Mouse (Mus musculus): ENCODE data around the gene Tax1bp3.

Tax1bp3 gene

DNA sequence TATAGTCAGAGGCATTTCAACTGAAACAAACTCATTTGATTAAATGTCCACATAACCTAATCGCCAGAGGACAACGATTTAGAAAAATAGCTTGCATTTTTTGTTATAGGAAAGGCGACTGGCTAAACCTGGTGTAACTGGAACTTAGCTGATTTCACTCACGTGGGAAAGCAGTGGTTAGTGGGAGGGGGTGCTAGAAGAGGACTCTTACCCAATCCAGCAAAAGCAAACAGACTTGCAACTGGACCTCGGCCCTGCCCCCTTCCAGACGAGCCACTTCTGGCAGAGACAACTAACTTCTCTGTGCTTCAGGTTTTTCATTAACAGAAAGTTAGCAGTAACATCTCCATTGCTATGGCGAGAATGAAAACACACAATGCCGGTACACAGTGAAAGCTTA lies 1.3 kb upstream of the Tax1bp3 start:
- DNase-seq (ENCODE audit: low spot score) = no peak

DNA sequence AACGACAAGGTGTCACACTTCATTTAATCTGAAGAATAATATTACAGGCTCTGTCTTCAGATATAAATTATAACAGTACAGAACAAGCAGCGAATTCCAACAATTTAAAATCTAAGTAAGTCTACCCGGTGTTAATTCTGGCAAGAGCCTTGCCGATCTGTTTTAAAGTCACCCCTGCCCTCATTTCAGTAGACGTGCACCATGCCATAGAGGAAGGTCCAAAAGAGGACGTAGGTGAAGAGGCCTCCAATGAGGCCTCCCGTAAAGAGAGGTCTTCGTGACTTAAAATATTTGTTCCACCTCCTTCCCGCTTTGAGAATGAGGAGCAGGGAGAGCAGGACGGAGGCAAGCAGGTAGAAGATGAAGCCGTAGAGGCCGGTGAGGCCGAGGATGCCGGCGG lies 697 bp upstream of the Tax1bp3 start:
- no peak for DNase-seq (ENCODE audit: low spot score)

DNA sequence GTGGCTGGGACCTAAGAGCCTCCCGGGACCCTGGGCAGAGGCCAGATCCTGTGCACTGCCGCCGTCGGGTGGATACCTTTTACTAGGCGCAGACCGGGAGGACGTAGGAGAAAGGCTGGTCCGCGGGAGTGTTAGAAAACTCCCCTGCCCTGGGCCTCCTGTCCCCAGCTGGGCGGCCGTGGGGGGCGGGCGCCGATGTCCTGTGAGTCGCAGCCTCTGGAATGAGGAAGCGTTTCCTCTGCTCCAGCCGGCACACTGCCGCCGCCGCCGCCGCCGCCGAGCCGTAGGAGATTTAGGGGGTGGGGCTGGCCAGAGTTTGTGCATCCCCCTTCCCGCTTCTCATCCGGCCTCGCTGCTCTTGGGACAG lies 609 bp downstream of the Tax1bp3 start:
- DNase-seq (ENCODE audit: low spot score) = peak; percentile 67

DNA sequence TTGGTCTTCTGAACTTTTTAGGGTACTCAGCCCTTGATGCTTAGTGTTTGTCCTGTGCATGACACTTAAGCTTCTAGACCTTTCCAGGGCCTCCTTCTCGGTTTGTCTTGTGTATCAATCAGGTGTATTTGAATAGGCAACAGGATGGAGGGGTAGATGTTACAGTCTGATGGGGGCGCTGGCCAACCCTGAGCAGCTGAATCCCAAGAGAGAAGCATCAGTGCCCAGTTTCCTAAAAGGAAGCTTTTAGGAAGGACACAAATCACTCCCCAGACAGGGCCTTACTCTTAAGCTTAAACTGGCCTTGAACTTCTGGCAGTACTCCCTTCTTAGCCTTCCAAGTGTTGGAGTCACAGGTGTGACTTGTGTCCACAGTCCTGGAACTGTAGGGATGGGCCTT lies 1.0 kb downstream of the Tax1bp3 start:
- DNase-seq (ENCODE audit: low spot score) = no peak

DNA sequence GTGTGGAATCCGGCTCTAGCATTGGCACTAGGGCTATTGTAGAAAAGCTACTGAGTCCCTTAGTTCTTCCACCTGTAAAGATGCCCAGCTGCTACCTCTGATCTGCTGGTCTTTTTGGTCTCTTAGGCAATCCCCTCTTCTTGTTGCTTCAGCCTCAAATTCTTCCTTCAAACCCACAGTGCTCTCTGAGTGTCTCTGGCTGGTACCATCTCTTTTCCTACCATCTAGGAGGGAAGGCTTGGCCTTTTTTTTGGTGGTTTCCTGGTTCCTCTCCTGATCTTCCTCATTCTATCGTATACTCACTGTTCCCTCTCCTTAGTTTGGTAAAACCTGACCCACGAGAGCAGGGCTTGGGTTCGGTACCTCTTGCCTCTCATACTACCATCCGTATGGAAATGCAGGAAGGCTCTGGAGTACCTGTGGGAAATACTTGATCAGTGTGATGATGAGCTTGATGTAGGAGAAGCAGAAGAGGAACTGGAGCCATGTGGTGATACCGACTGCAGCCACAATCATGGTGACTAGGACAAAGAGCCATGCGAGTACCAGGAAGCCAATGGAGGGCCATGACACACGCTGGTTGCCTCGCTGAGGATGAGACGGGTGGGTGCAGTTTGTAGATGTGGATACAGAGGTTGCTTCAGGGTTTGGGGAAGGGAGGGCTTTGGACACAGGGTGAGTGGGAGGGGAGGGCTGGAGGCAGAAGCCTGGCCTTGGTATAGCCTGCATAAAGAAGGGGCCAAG lies 9.2 kb downstream of the Tax1bp3 start:
- DNase-seq (ENCODE audit: low spot score) = no peak

DNA sequence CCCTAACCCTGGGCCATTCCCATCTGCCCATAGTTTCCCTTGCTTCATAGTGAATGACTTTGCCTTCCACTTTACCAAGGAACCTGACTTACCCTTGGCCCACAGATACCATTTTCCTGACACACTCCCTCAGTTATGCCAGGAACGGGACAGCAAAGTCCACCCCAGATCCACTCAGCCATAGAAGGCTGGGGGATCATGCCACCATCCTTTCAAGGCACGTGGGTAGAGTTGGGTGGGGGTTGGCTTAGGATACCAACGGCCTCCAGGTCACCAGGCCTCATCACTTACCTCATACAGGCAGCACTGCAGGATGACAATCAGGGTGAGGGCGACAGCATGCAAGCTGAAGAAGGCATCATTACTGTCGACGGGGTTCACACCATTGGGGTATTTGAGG lies 10.3 kb downstream of the Tax1bp3 start:
- DNase-seq (ENCODE audit: low spot score) = no peak

DNA sequence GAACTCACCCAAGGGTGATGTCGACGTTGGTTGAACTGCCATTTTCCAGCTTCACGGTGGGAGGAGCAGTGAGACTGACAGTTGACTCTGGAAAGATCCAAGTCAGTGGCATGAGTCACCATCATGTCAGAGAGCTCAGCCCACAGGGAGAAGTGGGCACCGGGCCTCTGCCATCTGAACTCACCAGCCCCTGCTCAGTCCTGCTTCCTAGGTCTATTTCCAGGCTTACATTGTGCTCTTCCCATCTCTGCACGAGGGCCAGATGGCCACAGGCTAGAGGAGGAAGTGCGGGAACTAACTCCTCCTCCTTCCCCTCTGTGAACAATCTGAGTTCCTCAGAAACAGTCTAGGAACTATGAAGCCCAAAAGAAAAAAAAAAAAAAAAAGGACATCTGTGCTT lies 16.2 kb downstream of the Tax1bp3 start:
- DNase-seq (ENCODE audit: low spot score) = no peak

DNA sequence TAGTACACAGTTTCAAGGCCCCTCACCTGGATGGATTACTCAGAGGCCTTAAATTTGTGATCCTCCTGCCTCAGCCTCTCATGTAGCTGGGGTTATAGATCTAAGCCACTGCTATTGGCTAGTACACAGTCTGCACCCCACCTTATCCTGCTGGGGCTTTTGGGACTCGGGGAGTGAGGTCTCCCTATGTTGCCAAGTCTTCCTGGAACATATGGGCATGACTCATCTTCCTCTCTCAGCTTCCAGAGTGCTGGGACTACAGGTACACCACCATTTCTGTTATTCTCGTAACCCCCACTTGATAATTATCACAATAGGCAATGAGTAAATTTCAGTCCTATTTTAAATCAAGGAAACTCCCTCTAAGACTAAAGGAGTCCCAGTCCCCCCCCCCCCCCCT lies 17.6 kb downstream of the Tax1bp3 start:
- no peak for DNase-seq (ENCODE audit: low spot score)

DNA sequence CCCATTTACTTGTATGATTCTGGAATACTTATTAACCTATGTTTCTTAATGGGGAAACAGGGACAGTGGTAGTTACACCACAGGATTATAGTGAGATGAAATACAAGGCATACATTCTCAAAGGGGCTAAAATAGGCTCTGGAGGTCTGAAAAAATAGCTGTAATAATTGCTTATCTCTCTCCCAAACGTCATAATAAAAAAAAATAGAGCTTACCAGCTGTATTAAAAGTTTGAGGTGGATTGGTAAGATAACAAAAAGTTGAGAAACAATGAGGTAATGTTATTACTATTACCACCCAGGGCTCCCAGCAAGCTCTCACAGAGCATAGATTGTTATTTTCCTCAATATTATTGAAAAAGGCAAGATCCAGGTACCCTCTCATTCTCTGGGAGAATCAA lies 21.3 kb downstream of the Tax1bp3 start:
- no peak for DNase-seq (ENCODE audit: low spot score)

DNA sequence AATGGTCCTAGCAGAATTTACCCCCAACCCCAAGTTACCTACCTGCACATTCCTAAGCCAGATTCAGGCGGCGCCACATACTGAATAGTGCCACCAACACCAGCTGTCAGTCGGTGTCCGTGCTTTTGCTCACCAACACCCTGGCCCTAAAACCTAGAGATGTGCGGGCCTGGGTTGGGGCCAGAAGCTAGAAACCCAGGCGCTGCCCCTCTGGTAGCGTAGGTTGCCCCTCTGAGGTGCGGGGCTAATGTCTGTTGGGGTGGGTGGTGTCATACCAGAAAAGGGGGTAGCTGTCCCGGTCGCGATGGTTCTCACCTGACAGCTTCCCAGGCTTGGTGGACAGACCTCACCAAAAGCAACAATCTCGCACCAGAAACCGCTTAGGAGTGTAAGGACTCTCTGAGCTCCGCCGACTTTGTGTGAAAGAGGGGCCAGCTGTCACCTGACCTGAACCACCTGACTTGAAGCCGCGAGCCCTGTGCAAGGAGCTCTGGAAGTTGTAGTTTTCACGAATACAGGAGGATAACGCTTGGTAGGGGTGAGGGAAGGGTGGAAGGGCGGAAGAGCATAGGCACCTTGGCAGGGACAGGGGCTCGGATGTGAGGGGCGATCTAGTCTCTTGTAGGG lies 21.8 kb downstream of the Tax1bp3 start, which contains the start of gene Ctns:
Gene Ctns (minus strand): TSS at position 440 of the 627 bp plus-strand sequence.
- no peak for DNase-seq (ENCODE audit: low spot score)

DNA sequence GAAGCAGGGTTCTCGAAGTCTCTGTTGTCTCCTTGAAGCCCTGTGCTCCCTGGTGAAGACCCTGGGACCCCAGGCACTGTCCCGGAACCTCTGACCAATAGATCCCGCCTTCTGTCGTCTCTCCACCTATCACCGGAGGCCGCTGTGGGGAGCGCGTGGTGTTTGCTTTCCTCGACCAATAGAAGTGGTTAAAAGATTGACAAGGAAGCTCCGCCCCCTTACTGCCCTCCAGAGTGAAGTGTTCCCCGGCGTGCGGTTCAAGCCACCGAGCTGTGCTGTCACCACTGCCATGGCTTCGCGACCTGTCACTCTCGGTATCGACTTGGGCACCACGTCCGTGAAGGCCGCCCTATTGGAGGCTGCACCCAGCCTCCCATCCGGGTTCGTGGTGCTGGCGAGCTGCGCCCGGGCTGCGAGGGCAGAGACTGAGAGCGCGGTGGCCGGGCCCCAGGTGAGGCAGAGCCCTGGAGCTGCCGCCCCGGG lies 22.4 kb downstream of the Tax1bp3 start, which contains the start of gene Shpk:
Gene Shpk (plus strand): TSS at position 231 of the 483 bp plus-strand sequence.
- DNase-seq (ENCODE audit: low spot score) = peak; percentile 87

DNA sequence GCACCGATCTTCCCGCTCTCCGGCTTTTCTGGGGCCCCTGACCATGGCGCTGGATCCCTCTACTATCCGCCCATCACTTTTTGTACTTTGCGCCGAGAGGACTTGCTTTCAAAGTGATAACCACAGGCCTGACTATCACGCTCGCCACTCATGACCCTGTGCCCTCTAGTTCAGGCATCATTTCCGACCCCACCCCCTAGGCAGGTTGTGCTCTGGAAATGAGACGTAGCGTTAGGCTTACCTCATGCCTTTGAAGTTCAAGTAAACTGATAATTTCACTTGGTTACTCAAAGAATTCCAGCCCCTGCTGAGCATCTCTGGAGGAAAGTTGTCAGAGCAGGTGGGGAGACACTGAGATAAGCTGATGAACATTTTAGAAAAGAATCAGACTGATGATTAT lies 23.0 kb downstream of the Tax1bp3 start:
- DNase-seq (ENCODE audit: low spot score) = no peak

DNA sequence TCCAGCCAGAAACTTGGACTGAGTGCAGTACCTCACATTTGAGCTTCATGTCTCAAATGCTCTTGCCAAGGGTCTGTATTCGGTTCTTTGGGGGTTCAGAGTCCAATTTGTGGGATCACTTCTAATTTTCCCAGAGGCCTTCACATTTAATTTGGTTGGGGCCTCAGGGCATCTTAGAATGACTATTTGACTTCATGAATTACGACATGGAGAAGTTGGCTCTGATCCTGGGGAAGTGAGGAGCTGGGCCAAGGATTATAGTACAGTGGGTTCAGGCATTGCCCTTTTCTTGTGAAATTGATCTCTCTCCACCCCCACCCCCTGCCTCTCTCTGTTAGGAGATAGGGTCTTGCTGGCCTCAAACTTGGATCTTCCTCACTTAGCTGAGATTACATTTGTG lies 24.1 kb downstream of the Tax1bp3 start:
- no peak for DNase-seq (ENCODE audit: low spot score)

DNA sequence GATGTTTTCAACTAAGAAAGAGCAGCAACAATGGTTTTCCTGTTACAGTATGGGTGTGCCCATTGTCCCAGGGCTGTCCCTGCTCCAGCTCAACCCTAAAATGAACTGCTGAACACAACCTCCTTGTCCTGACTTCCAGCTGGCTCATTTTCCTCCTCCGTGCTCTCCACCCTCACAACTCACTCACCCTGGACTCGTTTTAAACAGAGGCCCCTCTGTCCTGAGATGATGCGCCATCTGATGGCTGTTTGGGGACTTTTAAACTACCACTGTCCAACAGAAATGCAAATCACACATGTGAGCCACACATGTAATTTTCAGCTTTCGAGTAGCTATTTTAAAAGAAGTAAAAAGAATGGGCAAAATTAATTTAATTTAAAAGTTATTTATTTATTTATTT lies 24.7 kb downstream of the Tax1bp3 start:
- DNase-seq (ENCODE audit: low spot score) = no peak

DNA sequence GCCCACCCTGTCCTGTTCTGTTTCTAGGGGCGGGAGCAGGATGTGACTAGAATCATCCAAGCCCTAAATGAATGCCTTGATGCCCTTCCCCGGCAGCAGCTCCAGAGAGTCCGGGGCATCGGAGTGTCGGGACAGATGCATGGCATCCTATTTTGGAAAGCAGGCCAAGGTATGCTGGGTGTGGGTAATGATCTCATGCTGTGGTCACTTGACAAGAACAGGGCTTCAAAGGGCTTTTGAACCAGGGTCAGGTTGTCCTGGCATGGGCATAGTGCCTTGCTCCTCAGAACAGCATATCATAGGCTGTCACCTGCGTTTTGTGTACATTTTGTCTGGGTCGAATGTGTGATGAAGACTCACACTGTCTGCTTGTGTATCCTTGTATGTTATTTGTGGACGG lies 27.0 kb downstream of the Tax1bp3 start:
- DNase-seq (ENCODE audit: low spot score) = no peak

DNA sequence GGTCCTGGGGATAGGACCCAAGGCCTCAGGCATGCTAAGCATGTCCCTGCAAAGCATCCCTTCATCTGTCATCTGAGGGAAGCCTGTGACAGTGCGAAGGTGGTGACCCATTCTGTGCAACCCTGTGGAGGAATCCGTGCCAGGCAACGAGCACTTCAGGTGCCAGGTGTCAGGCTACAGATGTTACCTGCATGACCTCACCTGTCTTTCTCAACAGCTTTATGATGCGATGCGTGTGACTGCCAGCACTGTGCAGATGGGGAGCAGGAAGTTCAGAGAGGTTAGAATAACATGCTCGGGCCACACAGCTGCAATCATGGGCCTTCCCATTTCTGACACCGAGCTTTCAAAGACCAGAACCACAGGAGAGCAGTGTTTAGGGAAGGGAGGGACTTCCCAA lies 28.3 kb downstream of the Tax1bp3 start:
- no peak for DNase-seq (ENCODE audit: low spot score)

DNA sequence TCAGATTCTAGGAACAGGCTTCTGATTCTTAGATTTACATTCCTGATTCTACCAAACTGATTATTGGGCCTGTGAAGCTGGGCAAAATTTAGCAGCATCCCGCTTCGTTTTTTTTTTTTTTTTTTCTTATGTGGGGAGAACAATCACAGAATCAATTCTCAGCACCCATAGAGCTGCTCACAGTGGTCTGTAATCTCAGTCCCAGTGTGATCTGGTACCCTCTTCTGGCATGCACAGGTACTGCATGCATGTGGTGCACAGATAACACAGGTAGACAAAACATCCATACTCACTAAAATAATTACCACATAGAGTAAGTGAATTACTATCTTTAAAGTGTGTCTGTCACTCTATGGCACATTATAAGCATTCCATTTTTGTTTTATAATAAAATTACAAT lies 30.7 kb downstream of the Tax1bp3 start:
- DNase-seq (ENCODE audit: low spot score) = no peak

DNA sequence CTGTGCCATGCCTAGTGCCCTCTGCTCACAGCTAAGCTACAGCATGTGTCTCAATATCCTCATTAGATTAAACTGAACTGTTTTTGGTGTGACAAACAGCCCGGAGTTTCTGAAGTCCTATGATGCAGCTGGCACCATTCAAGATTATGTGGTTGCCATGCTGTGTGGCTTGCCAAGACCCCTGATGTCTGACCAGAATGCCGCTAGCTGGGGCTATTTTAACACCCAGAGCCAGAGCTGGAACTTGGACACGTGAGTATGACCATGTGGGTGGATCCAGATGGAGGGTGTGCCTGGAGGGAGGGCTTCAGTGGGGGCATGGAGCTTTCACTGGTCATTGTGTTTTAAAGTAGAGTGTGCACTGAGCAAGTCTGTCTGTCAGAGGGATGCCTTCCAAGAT lies 37.1 kb downstream of the Tax1bp3 start:
- DNase-seq (ENCODE audit: low spot score) = no peak

DNA sequence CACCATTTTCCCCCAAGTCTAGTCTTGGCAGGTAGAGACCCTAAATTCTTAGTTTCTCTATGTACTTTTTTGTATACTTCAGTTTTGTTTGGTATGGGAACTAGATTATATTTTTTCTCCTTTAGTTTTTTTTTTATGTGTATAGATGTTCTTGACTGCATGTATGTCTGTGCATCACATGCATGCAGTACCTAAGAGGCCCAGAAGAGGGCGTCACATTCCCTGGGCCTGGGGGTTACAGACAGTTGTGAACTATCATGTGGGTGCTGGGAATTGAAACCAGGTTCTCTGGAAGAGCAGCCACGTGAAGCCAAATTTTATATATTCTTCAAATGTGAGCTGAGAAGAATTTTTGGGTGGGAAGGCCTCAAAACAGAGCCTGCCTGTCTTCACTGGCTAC lies 42.8 kb downstream of the Tax1bp3 start:
- DNase-seq (ENCODE audit: low spot score) = no peak

DNA sequence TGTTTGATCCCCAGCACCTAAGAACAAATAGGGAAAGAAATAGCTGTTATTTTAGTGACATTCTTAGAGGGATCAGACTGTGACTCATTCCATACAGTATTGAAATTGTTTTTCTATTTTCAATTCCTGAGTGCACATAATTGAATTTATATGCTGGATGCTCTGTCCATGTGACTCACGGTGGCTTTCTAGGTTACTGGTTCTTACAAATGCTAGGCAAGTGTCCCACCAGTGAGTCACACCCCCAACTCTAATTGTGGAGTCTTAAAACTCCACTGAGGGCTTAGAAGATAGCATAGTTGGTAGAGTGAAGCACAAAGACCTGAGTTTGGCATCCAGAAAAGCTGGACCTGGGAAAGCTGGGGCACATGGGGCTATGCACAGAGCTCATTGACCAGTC lies 43.8 kb downstream of the Tax1bp3 start:
- DNase-seq (ENCODE audit: low spot score) = no peak

DNA sequence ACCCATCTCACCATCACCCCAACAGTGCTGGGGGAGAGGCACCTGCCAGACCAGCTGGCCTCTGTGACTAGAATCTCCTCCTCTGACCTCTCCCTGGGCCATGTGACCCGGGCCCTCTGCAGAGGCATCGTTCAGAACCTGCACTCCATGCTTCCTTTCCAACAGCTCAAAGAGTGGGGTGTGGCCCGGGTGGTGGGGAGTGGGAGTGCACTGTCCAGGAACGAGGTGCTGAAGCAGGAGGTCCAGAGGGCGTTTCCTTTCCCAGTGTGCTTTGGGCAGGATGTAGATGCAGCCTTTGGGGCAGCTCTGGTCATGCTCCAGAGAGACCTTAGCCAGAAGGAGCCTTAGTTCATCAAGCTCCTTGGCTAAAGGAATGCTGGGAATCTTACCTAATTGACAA lies 46.0 kb downstream of the Tax1bp3 start:
- DNase-seq (ENCODE audit: low spot score) = no peak

DNA sequence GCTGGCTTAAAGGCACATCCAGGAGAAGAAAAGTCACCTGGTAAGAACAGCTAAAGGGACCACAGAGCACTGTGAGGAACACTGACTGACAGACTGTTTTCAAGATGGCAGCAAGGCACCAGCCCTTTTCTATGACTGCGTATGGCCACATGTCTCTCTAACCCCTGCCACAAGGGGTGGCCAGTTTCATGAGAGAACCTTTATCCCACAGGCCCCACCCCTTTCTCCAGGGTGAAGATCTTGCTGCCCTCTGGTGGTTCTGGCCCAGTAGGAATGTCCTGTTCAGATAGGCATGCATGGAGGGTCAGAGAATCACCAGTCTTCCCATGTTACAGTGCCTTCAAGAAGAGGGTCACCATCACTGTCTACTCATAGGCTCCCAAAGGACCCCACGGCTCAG lies 47.1 kb downstream of the Tax1bp3 start:
- no peak for DNase-seq (ENCODE audit: low spot score)

DNA sequence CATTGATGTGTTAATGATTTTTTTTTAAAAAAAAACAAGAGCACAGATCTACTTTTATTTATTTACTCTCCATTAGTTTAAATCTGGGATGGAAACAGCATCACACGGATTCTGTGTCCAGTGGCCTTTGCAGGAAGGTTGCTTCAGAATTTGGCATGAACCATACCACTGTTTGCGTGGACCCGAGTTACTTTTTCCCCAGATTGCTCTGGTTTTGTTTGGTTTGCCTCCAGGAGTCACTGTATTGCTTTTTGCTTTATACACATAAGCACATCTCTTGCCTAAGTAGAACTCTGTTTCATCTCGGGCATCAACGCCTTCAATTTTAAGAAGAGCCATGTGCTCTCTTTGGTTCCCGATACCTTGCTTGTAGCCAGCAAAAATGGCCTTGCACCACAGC lies 49.0 kb downstream of the Tax1bp3 start:
- DNase-seq (ENCODE audit: low spot score) = no peak

DNA sequence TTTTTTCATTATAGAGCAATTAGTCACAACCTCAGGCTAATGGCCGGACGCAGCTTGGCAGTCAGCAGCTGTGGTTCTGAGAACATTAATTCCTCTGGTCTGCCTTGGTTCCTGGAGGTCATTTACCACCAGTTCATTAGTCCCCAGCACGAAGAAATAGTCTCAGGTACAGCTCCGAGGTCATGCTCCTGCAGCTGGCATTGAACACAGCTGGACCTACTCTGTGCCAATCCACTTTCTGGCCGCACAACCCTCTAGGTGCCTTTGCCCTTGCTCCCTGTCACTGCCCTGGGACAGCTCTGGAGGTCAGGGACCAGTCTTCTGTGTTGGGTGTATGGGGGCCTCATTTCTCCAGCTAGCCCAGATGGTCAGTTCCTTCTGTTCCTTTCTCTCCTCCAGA lies 52.0 kb downstream of the Tax1bp3 start:
- no peak for DNase-seq (ENCODE audit: low spot score)

Measured in ovary, postnatal 14 days (tissue).